Mouse (Mus musculus) adrenal gland (tissue): ENCODE results near the gene Obscn.

Source experiments
- intact Hi-C: fragments of 180-260 bp; cut with DNase I; formaldehyde crosslinking; loops from one replicate; pipeline ENCODE4 v1.15.1; 2025

Obscn gene

DNA sequence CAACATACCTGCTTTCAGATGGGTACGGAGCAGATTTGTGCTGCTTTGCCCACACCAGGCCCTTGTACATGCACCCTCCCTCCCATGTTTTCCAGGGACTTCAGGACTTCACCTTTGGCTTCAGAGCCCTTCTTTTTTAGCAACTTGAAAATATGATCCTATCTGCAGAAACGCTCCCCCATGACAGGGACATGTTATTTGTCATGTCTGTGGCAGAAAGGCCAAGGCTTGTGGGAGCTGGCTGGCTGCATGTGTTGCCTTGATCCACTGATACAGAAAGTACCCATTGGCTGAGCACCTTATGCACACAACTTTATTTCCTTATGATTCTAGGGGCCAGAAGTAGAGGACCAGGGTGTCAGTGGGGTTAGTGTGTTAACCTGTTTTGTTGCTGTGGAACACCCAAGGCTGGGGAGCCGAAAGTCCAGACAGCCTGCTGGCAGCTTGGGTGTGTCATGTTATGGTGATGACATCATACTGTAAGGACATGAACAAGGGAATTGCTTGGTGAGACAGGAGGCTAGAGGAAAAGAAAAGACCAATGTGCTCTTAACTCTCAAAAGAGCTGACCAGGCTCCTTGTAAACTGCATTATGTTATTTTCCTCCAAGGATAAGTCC lies 150.8 kb downstream of the Obscn start:
- intact Hi-C loops: no loop called here

DNA sequence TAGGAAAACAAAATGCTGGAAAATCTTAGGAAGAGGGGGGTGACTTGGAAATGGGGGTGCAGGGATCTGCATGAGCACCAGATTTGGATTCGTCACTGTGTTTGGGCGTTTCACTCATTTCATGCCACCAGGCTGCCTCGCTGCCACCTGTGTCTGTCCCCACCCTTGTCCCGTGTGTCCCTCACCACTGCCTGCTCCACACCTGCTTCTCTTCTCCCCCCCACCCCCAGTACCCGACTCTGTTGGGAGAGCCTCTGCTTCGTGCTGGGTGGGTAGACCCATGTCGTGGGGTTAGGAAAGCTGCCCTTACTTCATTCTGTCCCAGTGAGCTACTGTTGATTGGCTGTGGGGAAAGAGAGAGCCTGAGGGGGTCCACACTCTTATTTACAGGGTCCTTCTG lies 151.5 kb downstream of the Obscn start:
- intact Hi-C loops: no loop called here

DNA sequence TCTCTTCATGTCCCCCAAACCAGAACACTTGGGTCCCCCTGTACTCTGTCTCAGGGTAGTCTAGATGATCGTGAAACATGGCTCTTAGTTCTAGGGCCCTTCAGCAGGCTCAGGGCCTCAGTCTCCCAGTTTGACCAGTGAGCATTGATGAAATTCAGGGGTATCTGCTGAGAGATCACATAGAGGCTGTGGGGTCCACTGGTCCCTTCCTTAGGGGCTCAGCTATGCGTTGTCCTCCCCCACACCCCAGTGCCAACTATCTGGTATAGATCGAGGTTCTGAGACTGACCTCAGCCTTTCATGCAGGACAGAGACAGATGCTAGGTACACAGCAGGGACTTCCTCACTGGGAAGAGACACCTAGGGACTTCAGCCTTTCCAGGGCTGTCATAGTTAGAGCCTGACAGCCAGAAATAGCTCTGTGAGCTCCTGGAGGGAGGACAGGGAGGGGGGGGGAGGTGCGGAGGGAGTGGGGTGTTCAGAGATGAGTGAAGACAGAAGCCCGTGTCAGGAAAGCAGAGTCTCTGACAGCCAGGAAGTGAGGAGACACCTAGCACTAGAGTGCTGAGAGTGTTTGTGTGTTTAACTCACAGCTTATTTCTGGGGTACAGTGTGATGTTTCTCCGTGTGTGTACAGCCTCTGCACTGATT lies 152.4 kb downstream of the Obscn start:
- intact Hi-C loops: no loop called here

DNA sequence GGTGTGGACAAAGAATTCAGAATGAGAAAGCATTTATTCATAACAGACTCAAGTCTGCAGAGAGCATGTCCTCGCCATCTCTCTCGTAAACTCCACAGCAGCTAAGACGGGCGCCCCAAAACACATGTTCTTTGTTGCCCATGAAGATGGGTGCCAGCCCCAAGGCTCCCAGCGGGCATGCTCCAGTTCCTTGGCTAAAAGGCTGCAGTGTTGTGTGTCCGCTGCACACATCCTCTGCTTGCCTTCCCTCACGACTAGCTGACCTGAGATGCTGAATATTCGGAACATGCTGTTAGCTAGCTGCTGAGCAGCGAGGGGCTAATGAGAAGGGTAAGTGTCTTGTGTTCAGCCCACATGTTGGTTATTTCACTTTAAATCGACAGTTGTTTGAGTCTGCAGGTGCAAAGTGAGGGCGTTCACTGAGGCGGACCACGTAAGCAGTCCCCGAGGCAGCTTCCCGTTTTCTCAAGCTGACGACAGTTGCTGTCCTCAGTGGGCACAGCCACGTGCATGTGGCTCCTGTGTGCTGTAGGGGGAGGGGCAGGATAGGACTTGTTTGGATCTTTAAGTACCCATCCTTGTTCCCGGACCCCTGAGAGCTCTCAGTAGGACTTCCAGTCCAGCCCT lies 153.6 kb downstream of the Obscn start:
- intact Hi-C loops: no loop called here

DNA sequence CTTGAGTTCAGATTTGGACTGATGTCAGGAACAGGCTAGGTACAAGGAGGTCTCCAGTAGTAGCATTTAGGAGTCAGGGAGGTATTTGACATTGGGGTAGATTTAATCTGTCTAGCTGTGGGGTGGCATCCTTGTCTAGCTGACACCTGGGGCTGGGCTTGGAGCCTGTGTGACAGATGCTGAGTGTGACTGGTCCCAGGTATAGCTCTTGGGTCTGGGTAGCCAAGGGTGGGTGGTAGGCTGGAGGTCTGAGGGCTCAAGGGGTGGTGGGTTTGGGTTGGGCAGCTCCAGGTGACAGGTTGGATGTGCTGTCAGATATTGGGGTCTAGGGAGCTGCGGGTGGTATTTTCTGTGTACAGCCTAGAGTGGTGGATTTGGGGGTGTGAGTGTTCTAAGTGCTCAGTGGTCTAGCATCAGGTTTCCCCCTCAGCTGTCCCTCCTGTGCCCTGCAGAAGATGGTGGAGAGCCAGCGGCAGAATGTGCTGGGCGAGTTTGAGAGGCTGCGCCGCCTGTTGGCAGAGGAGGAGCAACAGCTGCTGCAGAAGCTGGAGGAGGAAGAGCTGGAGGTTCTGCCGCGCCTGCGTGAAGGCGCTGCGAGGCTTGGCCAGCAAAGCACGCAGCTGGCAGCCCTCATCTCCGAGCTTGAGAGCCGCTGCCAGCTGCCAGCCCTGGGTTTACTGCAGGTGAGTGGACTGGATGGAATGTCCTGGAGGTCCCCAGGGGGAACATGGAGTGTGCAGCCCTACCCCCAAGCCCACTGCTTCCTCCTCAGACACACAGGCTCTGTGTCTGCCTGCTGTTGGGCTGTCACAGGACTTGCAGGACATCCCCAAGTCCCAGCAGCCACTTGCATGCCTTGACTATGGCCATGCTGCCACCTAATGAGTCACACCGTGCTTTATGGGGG lies 154.4 kb downstream of the Obscn start:
- intact Hi-C loops: no loop called here

DNA sequence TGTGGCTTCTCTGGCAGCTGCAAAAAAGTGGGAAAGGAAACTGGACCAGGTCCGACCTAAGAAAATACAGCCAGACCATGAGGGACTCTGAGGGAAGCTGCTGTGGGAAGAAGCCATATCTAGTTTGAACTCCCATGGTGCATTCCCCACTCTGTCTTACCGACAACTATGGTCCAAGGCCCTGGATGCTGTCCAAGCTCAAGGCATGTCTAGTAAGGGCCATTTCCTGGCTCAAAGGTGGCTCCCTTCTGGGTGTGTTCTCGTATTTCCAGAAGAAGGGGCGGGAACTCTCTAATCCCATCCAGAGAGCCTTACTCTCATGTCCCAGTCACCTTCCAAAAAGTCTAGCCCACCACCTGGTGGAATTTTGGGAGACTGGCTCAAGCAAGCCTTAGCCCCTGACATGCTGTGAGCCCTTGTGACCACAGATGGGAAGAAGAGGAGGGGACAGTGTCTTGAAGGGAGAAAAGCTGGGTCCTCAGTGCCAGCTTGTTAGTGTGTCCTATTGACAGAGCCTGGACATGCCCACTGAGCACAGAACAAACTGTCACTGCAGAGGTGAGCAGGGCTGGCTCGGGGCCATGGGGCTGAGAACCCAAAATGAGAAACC lies 155.7 kb downstream of the Obscn start:
- intact Hi-C loops: no loop called here

DNA sequence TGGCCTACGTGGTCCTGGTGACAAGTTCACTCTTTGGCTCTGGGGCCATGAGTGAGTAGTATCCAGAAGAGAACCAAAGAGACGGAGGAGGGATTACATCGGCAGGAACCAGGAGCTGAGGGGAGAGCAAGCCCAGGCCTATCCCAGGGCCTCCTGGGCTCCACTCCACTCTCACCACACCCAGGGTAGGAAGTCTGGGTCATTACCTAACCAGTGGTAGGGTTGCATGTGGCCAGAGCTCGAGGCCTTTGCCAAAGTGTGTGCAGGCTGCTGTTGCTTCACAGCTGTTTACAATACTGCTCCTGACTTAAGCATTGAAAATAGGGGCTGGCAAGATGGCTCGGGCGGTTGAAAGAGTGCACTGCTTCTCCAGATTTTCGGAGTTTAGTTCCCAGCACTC lies 156.5 kb downstream of the Obscn start:
- intact Hi-C loops: no loop called here

DNA sequence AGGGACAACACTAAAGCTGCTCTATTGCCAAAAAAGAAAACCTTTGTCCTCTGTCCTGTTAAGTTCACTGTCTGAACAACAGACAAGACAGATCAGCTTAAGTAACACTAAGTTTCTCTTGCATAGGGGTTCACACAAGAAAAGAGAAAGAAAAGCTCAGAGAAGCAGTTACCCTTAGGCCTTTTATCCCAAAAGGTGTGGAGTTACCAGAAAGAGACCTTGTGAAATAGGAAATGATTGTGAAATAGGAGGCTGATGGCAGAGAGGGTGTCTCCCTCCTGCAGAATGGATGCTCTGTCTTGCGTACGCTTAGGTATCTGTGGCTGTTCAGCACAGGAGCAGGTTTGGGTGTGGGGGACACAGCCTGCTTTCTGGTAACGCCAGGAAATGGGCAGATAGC lies 157.0 kb downstream of the Obscn start:
- intact Hi-C loops: no loop called here

DNA sequence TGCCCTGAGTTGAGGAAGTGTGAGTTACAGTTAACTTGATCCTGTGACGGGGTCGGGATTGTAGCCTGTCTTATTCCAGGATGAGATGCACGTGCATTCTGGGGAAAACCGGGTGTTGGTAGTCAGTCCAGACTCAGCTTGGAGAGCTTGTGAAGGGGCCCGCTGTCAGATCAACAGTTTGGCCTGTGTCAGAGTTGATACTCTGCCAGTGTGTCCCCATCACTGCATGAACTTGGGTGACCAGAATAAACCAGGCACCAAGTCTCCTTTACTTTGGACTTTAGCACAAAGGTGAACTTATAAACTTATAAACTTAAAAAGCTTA lies 157.5 kb downstream of the Obscn start:
- intact Hi-C loops: no loop called here

DNA sequence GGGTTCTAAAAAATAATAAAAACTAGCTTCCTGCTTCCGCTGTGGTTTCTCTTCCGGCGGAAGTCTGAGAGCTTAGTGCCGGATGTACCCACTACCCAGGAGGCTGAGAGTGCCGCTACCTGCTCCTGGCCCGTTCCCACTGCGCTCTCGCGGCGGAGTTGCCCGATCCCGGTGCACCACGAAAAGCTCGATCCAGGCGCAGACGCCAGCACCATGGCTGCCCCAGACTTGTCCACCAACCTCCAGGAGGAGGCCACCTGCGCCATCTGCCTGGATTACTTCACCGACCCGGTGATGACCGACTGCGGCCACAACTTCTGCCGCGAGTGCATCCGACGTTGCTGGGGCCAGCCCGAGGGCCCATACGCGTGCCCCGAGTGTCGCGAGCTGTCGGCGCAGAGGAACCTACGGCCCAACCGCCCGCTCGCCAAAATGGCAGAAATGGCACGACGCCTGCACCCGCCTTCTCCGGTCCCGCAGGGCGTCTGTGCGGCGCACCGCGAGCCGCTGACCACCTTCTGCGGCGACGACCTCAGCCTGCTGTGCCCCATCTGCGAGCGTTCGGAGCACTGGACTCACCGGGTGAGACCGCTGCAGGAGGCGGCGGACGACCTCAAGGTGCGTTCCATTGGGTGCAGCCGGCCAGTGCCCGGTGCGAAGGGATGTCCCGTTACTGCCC lies 158.0 kb downstream of the Obscn start, which contains the start of gene Trim11:
Gene Trim11, plus strand, starts transcription at position 67 of the 679 bp plus-strand sequence.
- intact Hi-C loops: no loop called here

DNA sequence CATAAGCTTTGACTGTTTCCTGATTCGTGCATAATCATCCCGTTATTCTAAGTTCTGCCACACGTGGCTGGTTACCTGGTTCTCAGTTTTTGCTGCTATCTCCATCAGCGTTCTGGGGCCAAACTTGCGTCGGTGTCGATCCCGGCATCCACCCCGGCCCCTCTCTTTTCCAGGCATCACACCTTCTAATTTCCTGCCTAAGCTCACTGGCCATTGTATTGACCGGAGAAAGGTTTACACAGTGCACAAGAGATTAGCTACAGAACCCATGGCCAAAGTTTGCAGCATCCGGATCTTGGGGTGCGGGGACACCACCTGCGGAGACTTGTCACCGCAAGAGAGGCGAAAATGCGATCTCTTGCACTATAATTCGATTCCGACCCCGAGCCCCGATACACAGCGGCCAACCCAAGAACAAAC lies 158.6 kb downstream of the Obscn start:
- intact Hi-C loops: no loop called here

DNA sequence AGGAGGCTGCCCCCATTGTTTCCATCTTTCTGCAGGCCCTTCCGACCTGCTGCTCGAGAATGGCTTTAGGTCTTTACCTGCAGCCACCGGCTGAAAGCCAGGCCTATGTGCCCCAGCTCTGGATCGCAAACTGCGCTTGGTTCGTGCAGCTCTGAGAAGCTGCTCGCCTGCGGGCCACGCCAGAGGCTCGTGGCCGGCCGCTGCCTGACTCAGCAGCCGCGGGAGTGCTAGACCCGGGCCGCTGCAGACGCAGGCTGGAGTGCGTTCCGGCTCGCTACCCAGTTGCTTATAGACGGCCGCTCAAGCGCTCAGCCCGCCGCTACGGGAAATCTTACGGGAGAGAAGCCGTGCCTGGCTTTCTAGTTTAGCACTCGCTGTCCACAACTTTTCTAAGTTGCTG lies 159.1 kb downstream of the Obscn start:
- intact Hi-C loops: no loop called here

DNA sequence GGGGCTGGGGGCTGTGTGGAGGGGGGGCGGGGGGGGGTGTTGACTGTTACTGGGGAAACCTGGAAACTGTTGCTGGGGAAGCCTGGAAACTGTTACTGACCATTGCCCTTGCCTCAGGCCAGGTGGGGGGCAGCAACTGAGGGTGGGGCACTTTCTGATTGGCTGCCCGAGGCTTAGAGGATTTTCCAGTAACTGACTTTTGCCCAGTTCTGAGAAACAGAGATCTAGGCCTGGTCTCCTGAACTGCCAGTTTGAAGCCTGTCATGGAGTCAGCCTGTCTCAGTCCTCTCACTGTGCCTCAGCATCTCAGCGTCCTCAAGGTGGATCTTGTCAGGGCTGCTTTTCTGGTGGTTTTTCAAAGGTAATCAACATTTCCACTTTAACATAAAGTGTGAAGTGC lies 161.8 kb downstream of the Obscn start:
- intact Hi-C loops: no loop called here

DNA sequence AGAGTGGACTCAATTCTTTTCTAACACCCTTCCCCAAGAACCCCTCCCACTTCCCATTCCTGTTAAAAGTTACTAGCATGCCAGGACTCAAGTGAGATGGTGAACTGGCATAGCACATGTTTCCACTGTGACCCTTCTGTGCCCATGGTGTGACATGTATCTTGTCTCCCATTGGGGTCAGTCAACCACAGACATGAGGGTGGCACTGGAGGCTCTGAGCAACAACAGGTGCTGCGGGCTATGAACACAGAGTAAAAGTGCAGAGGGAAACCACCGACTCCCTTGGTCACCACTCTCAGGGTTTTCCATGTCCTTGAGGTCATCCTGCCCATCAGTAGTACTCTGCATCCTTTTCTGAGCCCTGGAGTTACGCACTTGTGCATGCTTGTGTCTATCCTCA lies 164.4 kb downstream of the Obscn start:
- intact Hi-C loops: no loop called here

DNA sequence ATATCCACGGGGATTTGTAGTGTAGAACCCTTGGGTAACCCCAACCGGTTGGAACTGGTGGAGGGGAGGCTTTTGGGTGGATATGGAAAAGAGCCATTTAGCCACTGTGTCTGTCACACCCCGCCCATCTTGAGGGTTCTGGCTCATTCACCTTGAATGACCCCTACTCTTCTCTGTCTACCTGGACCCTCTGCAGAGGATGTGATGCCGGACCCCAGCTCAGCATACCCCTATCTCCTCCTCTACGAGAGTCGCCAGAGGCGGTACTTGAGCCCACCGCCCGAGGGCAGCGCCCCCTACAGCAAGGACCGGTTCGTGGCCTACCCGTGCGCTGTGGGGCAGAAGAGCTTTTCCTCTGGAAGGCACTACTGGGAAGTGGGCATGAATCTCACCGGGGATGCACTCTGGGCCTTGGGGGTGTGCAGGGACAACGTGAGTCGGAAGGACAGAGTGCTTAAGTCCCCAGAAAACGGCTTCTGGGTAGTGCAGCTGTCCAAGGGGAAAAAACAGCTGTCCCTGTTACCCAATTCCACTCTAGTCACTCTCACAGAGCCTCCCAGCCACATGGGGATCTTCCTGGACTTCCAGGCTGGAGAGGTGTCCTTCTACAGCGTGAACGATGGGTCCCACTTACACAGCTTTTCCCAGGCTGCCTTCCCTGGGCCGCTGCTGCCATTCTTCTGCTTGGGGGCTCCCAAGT lies 165.2 kb downstream of the Obscn start:
- intact Hi-C loops: no loop called here

DNA sequence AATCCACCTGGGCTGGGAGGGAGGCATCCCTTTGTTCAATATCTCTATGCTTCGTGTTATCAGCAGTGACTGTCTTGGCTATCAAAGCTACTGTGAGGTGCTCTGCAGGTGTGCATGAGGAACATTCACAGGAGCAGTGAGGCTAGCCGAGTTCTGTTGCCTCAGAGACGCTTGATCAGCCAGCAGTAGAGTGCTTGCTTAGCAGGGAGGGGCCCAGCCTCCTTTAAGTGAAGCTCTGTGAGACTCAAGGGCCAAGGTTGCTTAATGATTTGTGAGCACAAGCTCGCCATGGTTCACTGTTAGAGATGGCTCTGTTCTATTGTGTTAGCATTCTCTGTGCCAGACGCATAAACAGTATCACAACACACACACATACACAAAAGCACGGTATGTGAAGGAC lies 166.5 kb downstream of the Obscn start:
- intact Hi-C loops: no loop called here

DNA sequence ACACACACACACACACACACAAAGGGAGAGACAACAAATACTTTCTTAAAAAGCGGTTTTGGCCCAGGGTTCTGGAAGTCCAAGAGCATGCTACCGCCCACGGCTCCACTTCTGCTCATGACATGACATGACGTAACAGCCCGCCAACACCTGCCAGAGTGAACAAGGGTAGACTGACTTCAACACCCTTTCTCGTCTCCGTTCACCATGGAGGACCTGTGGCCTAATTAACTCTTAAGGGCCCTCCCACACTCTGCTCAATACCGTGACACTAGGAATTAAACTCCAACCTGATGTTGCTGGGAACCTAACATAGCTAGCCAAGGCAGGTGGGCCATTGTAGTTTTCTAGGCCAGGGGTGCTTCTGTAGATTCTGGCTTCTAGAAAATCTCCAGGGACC lies 167.2 kb downstream of the Obscn start:
- intact Hi-C loops: no loop called here

DNA sequence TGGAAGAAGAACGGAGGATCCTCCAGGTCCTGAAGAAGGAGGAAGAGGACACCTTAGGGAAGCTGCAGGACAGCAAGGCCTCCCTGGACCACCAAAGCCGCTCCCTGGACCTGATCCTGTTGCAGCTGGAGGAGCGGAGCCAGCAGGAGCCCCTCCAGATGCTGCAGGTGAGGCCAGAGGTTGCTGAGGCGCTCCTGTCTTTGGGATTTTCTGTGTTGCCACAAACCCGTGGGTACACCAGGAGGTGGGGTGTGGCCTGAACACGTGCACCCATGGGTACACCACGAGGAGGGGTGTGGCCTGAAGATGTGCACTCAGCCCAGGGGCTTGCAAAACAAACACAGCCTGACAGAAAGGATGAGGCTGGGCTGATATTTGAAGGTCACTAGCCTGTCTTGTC lies 167.7 kb downstream of the Obscn start:
- intact Hi-C loops: no loop called here

DNA sequence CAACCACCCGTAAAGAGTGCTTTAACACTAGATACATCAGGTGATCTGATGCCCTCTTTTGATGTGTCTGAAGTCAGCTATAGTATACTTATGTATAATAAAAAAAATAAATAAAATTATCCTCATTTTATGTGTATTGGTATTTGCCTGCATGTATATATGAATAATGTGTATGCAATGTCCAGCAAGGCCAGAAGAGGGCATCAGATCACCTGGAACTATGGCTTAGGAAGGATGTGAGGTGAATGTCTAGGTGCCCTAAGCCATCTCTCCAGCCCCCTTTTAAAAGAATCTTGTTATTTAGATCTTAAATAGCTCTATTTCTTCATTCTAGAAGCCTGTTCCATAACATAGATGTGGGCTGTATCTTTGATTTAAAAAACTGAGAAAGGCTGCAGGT lies 168.9 kb downstream of the Obscn start:
- intact Hi-C loops: no loop called here

DNA sequence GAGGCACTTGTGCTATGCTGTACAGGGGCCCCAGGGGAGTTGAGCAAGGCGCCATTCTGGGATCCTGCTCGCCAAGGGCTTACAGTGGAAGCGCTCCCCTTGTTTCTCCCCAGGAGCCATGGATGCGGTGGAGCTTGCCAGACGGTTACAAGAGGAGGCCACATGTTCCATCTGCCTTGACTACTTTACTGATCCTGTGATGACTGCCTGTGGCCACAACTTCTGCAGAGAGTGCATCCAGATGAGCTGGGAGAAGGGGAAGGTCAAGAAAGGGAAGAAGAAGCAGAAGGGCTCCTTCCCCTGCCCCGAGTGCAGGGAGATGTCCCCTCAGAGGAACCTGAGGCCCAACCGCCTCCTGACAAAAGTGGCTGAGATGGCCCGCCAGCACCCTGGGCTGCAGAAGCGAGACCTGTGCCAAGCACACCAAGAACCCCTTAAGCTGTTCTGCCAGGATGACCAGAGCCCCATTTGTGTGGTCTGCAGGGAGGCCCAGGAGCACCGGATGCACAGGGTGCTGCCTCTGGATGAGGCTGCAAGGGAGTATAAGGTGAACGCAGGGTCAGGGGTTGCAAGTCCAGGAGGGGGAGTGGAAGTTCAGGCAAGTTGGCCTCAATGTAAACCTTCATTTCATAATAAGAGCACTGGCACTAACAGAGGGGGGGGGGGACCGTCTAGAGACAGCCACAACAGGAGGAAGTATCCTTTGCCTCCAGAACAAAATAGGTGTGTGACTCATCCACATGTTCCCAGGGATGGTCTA lies 171.0 kb downstream of the Obscn start:
- intact Hi-C loops: no loop called here
